Mouse (Mus musculus) c-Kit-positive CD71-negative TER-119-negative erythroid progenitor cells, embryonic 14.5 days (primary cell): Measurements from ENCODE around the gene Gosr2.

ENCODE experiments used
- DNase-seq: peaks from one replicate; pipeline ENCODE4 v3.0.0-alpha.2; 2013; ENCODE audit warnings: low read depth

Gosr2 gene

DNA sequence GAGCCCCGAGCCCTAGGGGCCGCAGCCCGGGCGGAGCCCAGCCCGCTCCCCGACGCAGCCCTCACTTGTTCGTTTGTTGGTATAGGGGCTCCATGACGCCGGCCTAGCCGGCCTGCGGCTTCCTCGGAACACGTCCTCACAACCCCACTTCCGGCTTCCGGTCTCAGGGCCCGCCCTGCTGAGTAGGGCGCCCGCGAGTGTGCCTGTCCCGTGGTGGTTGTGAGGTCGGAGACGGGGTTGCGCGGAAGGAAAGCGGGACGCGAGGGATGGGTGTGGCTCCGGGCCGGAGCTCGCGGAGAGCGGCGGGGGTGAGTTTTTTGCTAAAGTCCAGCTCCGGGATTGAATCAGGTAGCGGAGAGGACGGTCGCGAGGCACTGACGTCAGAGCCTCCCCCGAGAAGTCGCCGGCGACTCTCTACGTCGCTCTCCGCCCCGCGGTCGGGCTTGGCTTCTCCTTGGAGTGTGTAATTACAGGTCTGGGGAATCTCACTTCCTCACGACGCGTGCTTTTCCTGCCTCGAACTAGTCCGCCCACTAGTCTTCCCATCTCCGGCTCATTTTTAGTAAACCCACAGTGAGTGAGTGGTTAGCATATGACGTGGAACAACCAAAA lies at the start of gene Gosr2:
Gene Gosr2, minus strand, starts transcription at position 334 of the 612 bp plus-strand sequence.
- peak; percentile 78 for DNase-seq

- no peak for DNase-seq
Measured at GRCm38 (mm10) chr11:103735046-103735781, 37.5 kb upstream of the Gosr2 start.

DNA sequence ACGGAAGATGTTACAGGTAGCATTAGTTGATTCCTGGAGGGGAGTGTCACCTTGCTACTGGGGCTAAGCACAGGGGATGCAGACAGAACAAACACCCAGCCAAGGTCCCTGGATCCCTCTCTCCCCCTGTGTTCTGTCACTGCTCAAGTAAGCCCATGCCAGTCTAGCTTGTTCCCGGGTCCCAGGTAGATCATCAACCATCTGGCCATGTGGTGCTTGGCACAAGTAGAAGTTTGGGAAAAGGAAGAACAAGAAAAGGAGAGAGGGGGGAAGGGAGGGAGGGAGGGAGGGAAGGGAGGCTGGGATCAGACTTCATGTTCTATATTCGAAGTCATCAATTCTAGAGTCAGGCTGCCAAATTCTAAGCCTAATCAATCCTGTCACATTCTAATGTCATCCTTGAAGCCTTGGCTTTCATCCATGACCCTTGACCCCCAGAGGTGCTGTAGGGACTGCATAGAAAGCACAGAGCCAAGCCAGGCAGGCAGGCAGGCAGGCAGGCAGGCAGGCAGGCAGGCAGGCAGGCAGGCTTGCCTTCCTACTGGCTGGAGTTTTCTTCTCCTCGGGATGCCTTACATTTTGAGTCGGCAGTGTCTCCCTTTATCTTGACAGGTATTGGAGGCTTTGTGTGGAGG lies 36.8 kb upstream of the Gosr2 start:
- DNase-seq: no peak

DNA sequence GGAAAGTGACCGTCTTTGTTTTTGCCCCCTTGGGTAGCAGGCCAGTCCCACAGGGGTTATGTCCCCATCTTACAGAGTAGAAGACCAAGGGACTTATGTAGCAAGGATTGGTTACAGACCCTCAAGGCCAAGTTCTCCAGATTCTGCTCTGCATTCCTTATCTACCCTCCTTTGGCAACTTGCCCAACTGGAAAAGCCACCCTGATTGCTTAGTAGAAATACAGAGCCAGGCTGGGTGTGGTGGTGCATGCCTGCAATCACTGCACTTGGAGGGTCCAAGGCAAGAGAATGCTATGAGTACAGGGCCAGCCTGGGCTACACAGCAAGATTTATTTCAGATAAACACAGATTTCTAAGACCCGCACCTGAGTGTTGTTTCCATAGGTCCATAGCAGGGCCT lies 36.3 kb upstream of the Gosr2 start:
- no peak for DNase-seq

DNA sequence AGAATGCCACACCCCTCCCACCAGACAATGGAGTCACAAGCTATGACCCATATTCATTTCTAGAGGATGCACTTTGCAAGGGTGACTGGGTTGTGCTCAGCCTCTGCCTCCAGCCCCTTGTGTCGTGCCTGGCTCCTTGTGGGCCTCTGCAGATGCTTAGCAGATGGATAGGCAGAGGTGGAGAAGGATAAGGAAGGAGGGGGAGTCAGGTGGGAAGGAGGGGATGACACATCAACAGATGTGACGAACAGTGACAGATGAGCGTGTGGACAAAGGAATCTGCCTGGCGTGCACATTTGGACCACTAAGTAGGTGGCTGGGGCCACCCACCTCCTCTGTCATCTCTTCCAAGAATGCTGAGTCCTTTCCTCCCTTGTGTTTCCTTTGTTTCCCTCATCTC lies 35.4 kb upstream of the Gosr2 start:
- no peak for DNase-seq

DNA sequence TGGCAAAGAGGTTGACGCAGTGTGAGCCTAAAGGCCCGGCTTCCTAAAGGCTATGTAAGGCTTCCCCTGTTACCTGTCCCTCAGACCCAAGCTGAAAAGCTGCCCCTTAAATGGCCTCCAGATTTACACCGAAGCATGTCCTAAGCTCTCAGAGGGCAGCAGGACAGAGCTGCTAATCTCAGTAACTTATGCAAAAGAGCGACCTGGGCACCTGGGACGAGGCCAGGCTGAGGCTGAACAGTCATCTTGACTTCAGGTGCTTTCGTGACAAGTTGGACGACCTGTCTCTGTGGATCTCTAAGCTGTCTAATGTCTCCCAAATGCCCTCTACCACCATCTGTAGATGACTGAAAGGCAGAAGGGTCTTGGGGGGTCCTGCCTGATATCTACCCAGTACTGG lies 34.6 kb upstream of the Gosr2 start:
- DNase-seq: no peak

GRCm38 (mm10) chr11:103731594-103731993 lies 33.9 kb upstream of the Gosr2 start:
- DNase-seq: no peak

- no peak for DNase-seq
Measured at GRCm38 (mm10) chr11:103729282-103729985, 31.7 kb upstream of the Gosr2 start.

GRCm38 (mm10) chr11:103724331-103724771 lies 26.7 kb upstream of the Gosr2 start:
- DNase-seq: no peak

DNA sequence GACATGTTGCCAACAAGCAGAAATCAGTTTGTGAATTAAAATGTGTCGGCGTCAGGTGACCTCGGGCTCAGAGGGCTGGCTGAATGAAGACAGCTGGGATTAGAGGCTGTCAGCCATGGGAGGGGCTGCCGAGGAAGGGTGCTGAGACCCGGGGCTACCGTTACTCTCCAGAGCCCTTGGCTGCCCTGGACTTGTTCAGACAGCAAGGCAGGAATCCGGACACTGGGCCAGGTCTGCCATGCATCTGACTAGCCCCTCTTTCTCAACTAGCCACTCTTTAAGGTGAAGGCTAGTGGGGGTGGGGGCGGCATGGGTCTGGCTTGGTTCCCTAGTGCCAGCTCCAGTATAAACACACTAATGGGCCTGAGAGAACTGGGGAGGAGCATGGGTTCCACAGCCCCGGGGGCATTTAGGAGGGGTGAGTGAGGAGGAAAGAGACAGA lies 24.4 kb upstream of the Gosr2 start:
- no peak for DNase-seq

- DNase-seq: peak; percentile 20
Measured at GRCm38 (mm10) chr11:103721468-103722039, 23.9 kb upstream of the Gosr2 start.

DNA sequence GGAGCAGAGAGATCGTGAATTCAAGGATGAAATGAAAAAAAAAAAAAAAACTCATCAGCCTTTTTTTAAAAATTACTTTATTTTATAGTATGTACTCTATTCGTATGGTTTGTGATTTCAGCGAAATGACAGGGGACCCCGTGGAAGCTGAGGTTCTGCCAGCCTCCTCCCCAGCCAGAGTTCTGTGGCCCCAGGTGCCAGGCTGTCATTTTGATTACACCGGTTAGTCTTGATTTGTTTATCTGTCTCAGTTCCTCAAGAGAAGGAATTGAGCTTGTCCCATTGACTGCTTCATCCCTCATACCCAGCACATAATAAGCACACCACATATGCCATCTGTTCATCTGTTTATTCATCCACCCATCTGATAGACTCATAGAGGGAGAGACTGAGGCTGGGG lies 21.7 kb upstream of the Gosr2 start:
- DNase-seq: no peak

- DNase-seq: no peak
Measured at GRCm38 (mm10) chr11:103716971-103717370, 19.3 kb upstream of the Gosr2 start.

- DNase-seq: no peak
Measured at GRCm38 (mm10) chr11:103714074-103714473, 16.4 kb upstream of the Gosr2 start.

- DNase-seq: no peak
Measured at GRCm38 (mm10) chr11:103711851-103712587, 14.3 kb upstream of the Gosr2 start.

DNA sequence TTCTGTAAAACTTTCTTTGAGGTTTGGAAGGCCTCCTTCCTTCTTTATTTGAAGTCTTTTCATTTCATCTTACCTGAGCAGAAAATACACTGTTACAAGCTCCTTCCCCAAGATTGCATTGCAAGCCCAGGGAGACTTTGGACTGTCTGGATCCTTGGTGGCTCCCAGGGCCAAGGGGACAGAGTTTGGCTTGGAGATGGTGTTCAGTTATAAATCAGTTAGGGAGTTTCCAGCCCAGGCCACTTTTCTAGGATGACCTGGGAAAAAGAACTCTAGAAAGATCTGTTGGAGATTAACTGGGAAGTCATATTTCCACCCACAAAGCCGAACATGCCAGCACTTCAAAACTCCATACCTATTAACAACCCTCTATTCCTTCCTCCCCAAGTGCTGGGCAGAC lies 12.3 kb upstream of the Gosr2 start:
- no peak for DNase-seq

DNA sequence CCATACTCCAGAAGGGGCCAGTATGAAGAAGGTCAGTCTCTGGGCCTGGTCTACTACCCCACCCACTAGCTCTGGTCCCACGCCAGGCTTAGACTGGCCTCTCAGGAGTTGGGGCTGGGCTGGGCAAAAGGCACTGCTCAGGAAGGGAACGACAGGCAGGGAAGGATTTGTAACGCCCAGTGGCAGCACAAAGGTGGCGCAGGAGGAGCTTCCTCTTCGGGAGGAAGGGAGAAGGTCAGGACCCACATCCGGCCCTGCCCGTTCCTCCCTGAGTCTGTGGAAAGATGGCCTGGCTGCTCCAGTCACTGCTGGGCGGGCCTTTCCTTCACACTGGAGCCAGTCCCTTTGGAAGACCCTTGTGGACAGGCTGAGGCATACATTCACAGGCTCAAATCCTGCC lies 9.3 kb upstream of the Gosr2 start:
- DNase-seq: no peak

GRCm38 (mm10) chr11:103698226-103698625 lies 528 bp upstream of the Gosr2 start:
- DNase-seq: no peak

DNA sequence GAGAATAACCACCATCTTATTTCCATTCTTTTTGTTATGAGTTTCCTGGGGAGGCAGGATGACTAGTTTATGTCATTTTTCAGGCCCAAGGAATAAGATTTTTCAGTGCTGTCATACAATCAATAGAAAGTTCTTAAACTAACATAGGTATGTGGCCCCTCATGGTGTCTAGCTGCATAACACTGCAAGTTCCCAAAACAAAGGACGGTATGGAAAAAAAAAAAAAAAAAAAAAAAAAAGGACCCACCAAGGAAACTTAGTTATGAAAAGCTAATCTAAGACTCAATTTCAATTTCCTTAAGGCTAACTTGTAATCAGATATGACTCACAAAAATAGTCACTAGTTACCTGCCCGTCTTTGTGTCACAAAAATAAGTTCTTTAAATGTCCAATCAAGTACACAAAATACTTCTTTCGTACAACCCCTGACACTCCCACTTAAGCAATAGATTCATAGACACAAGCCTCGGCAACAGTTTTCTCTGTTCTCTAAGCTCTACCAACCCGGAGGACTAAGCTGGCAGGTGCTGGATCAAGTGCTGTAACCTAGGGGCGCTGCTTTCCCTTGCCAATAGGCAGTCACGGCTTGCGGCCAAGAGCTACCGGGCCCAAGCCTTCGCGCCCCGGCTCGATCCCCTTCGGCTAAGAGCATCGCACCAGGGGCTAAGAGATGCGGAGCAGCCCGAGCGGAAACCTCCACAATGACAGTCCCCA lies 690 bp downstream of the Gosr2 start:
- peak; percentile 50 for DNase-seq

- no peak for DNase-seq
Measured at GRCm38 (mm10) chr11:103693241-103693640, 4.5 kb downstream of the Gosr2 start.

GRCm38 (mm10) chr11:103691036-103691435 lies 6.7 kb downstream of the Gosr2 start:
- no peak for DNase-seq
